Mouse (Mus musculus) kidney, adult 2 months (tissue): ENCODE results near the gene Tubb2a. TPM values are rescaled to one million over a fixed set of nuclear protein-coding genes. Genes with fewer than 3 reads are reported as not detected.
"Not testable (repeated sequence)": the region's sequence is repeated elsewhere in the genome, so short reads cannot be mapped to it uniquely, and the experiment has no call there.

Experiments used
- DNase-seq: peaks from one replicate; pipeline ENCODE4 v3.0.0; 2021
- H3K27ac ChIP-seq: fragments of 200-500 bp; 2 replicates; pipeline ENCODE4 v1.5.1; 2012; ENCODE audit warnings: low read depth, low read length, control low read depth, inconsistent platforms; ENCODE audit not compliant: insufficient read depth
- H3K27me3 ChIP-seq: fragments of 200-500 bp; replicated peaks from 2 replicates; pipeline ENCODE4 v1.6.1; 2012; ENCODE audit warnings: mild to moderate bottlenecking, moderate library complexity, low read length, inconsistent platforms; ENCODE audit not compliant: control insufficient read depth, insufficient read depth
- H3K36me3 ChIP-seq: fragments of 200-500 bp; 2 replicates; pipeline ENCODE4 v1.6.1; 2012; ENCODE audit warnings: mild to moderate bottlenecking, moderate library complexity, low read length, inconsistent platforms; ENCODE audit not compliant: control insufficient read depth, insufficient read depth
- H3K4me1 ChIP-seq: fragments of 200-500 bp; 2 replicates; pipeline ENCODE4 v1.6.1; 2011; ENCODE audit warnings: low read length; ENCODE audit not compliant: control insufficient read depth, insufficient read depth
- H3K4me3 ChIP-seq: fragments of 200-500 bp; 2 replicates; pipeline ENCODE4 v1.5.1; 2011; ENCODE audit warnings: mild to moderate bottlenecking, low read depth, low read length, control low read depth; ENCODE audit not compliant: insufficient read depth
- CTCF ChIP-seq: fragments of 200-500 bp; conservative IDR thresholded peaks from 2 replicates; pipeline ENCODE4 v1.5.1; 2011; ENCODE audit warnings: low read depth, mild to moderate bottlenecking, control low read depth, low read length, moderate library complexity, mixed read lengths; ENCODE audit not compliant: insufficient read depth, insufficient read length
- POLR2A ChIP-seq: fragments of 200-500 bp; IDR thresholded peaks from one replicate; pipeline ENCODE4 v1.6.1; 2011; ENCODE audit warnings: low read depth, low read length, control low read depth
- WGBS: fragments of 180-500 bp; shearing (Covaris S2); methylation state at CpG from one replicate; pipeline ENCODE4 v1.1.7; 2018; 5-methylcytosine and 5-hydroxymethylcytosine counted together
- polyA plus RNA-seq: library from polyadenylated mRNA; depleted of rRNA; stranded (reverse); fragments of >200 nt; gene quantifications from 2 replicates; pipeline ENCODE4 v1.2.3, GENCODE M21; 2012

The Tubb2a gene
- polyA plus RNA-seq, 1 experiment: 152 TPM

GRCm38 (mm10) chr13:34095542-34096435 is 18.0 kb upstream of the Tubb2a start:
- H3K27me3 ChIP-seq: no peaks in the 10 kb centered on the region
- H3K4me1 ChIP-seq: peaks cover 6% of the 10 kb centered on the region; the same call in 1 of the 2 replicates
- H3K36me3 ChIP-seq: no peaks in the 10 kb centered on the region
- whole genome bisulfite sequencing: 46% methylated on average over 7 of the region's 7 CpGs
- TF ChIP-seq POLR2A (no peak), CTCF (no peak)
- DNase-seq: no peak
- peak overlapping the region; percentile 13 for H3K27ac ChIP-seq
- no peak overlapping the region for H3K4me3 ChIP-seq

GRCm38 (mm10) chr13:34089358-34089757 is 11.6 kb upstream of the Tubb2a start:
- TF ChIP-seq CTCF: no peak
- TF ChIP-seq POLR2A: no peak
- DNase-seq: no peak
- Histone ChIP-seq H3K36me3 (no peaks in the 10 kb centered on the region), H3K27ac (no peak overlapping the region), H3K4me3 (no peak overlapping the region), H3K4me1 (no peaks in the 10 kb centered on the region), H3K27me3 (no peaks in the 10 kb centered on the region)
- 67% methylated on average over 3 of the region's 3 CpGs for WGBS

GRCm38 (mm10) chr13:34088871-34089288 is 11.1 kb upstream of the Tubb2a start:
- DNase-seq: no peak
- no peaks in the 10 kb centered on the region for H3K4me1 ChIP-seq
- TF ChIP-seq POLR2A (no peak), CTCF (no peak)
- H3K27me3 ChIP-seq: no peaks in the 10 kb centered on the region
- H3K36me3 ChIP-seq: no peaks in the 10 kb centered on the region
- H3K27ac ChIP-seq: no peak overlapping the region
- no peak overlapping the region for H3K4me3 ChIP-seq
- WGBS: 69% methylated on average over 7 of the region's 7 CpGs

- H3K27ac ChIP-seq, H3K4me1 ChIP-seq, DNase-seq, H3K27me3 ChIP-seq, H3K36me3 ChIP-seq, H3K4me3 ChIP-seq: not testable (repeated sequence)
- 68% methylated on average over 5 of the region's 5 CpGs for WGBS
Observed at GRCm38 (mm10) chr13:34088201-34088649, 10.4 kb upstream of the Tubb2a start.

GRCm38 (mm10) chr13:34087052-34087812 is 9.4 kb upstream of the Tubb2a start:
- 52% methylated on average over 7 of the region's 7 CpGs for WGBS
- H3K4me3 ChIP-seq: no peak overlapping the region
- no peaks in the 10 kb centered on the region for H3K27me3 ChIP-seq
- TF ChIP-seq POLR2A (no peak), CTCF (no peak)
- no peak for DNase-seq
- H3K27ac ChIP-seq: no peak overlapping the region
- H3K36me3 ChIP-seq: no peaks in the 10 kb centered on the region
- H3K4me1 ChIP-seq: no peaks in the 10 kb centered on the region

GRCm38 (mm10) chr13:34084026-34084750 is 6.4 kb upstream of the Tubb2a start:
- H3K4me1 ChIP-seq: no peaks in the 10 kb centered on the region
- H3K27me3 ChIP-seq: no peaks in the 10 kb centered on the region
- 39% methylated on average over 9 of the region's 9 CpGs for WGBS
- TF ChIP-seq CTCF (no peak), POLR2A (no peak)
- H3K27ac ChIP-seq: peak overlapping the region; percentile 84
- peak; percentile 79 for DNase-seq
- no peaks in the 10 kb centered on the region for H3K36me3 ChIP-seq
- H3K4me3 ChIP-seq: no peak overlapping the region
